Mouse (Mus musculus) adrenal gland, postnatal 4 days (tissue): ENCODE results near the gene Gpi1. TPM values are rescaled to one million over a fixed set of nuclear protein-coding genes. Genes with fewer than 3 reads are reported as not detected.
"Not testable (repeated sequence)": the region's sequence is repeated elsewhere in the genome, so short reads cannot be mapped to it uniquely, and the experiment has no call there.

Source experiments
- DNase-seq, 2 experiments: peaks; one replicate each; pipeline ENCODE4 v3.0.0; 2021 to 2022; ENCODE audit warnings: low spot score in 2 of 2, mixed read lengths in 2 of 2
- total RNA-seq, 2 experiments: library from RNA; stranded (reverse); gene quantifications; 2 replicates each; pipeline ENCODE4 v1.2.3; 2021

Gpi1 gene
- total RNA-seq, 2 experiments from 2014 or later: 298 to 310 TPM

GRCm38 (mm10) chr7:34232785-34233725, 2.9 kb upstream of the Gpi1 start:
- no peak for DNase-seq

DNA sequence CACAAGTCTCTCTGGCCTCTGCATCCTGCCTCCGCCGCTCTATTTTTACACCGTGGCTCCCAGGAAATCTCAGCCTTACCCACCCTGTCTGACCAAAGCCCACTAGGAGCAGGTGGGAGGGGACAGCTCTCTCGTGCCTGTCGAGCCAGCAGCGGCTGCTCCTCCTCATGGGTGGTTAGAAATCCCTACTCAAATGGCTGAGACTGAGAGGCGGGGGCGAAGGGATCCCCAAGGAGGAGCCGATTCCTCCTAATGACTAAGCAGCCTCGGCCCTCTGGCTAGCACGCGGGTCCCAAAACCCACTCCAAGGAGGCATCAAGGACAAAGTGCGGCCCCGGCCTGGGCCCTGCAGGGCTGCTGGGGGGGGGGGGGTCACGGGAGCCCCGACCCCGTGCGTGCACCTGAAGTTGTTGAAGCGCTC, 435 bp downstream of the Gpi1 start:
- DNase-seq: peak in 1 of 2 experiments; percentile 24

- no peak for DNase-seq
These were observed 983 bp downstream of the Gpi1 start for GRCm38 (mm10) chr7:34229153-34229552.

GRCm38 (mm10) chr7:34228641-34229040, 1.5 kb downstream of the Gpi1 start:
- DNase-seq: no peak

- DNase-seq: no peak
These were observed 3.3 kb downstream of the Gpi1 start for GRCm38 (mm10) chr7:34226846-34227245.

GRCm38 (mm10) chr7:34226086-34226485, 4.0 kb downstream of the Gpi1 start:
- DNase-seq: no peak

GRCm38 (mm10) chr7:34224308-34224707, 5.8 kb downstream of the Gpi1 start:
- DNase-seq: no peak

DNA sequence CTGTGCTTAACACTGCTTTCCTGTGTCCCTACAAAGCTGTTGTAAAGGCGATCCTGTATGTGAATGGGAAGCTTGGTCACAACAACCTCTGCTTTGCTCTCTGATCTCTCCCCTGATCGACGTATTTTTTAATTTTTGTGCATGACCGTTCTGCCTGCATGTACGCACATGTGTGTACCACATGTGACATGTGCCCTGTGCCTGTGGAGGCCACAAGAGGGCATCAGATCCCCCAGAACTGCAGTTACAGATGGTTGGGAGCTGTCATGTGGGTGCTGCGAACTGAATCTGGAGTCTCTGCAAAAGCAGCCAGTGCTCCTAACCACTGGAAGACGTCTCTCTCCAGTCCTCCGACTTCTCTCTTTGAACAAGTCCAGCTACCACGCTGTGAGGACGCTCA, 7.8 kb downstream of the Gpi1 start:
- DNase-seq: no peak

DNA sequence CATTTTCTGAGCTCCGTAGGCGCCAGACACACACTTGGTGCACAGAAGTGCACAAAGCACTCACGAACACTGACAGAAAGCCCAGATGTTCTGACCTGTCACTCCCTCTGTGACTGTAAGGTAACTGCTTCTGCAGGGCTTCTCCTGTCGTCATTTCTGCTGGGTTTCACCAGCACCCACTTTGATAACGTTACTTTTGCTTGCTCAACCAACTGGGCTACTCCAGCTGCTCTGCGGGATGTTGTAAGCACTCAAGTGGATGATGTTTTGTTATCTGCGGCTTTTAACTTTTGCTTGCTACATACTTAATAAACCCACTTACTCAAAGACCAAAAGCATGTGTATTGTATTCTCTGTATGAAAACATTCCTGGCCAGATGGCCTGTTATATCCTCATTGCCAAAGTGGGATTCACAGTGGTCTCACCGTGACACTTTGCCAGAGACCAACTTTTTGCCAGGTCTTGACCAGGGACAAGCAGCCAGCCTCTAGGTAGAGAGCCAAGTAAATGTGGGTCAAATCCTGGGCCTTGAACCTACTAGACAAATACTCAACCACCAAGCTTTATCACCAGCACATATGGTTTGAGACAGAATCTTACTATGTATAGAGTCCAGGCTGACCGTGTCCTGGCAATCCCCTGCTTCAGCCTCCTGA, 8.4 kb downstream of the Gpi1 start:
- no peak for DNase-seq

DNA sequence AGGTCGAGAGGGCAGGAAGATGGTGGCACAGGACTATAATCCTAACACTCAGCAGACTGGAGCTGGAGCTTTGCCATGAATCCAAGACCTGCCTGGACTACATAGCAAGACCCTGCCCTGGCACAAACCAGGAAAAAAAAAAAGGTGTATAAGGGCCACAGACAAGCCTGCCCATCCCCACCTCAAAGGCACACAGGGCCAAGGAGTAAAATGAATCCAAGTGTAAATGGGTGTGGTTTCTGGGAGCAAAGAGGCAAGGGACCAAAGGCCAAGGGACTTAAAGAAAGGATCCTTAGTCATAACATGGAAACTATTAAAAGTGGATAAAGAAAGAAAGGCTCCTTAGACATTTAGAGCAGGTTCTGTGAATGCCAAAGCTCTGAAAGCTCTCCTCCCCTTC, 11.6 kb downstream of the Gpi1 start:
- DNase-seq: no peak

DNA sequence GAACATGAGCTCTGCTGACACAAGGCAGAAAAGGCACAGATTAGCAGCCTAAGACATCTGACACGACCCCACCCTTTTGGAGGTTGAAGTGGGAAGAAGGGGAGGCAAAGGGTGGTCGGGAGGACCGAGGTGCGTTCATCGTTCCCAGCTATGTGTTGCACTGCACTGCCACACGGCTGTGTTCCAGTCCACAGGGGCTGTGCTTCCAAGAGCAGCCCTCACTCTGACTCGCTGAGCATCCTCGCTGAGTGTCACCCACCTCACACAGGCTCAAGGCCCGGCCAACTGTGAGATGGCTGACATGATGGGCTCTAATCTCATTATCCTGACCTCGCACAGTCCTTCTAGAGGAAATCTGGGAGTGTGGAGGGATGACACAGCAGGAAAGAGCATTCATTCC, 13.7 kb downstream of the Gpi1 start:
- no peak for DNase-seq

GRCm38 (mm10) chr7:34215481-34215880, 14.7 kb downstream of the Gpi1 start:
- no peak for DNase-seq

- no peak for DNase-seq
These were observed 15.5 kb downstream of the Gpi1 start for GRCm38 (mm10) chr7:34214644-34215043.

GRCm38 (mm10) chr7:34213281-34213680, 16.9 kb downstream of the Gpi1 start:
- DNase-seq: no peak

- DNase-seq: no peak
These were observed 21.9 kb downstream of the Gpi1 start for GRCm38 (mm10) chr7:34208027-34208745.

GRCm38 (mm10) chr7:34206331-34206730, 23.8 kb downstream of the Gpi1 start:
- DNase-seq: no peak

GRCm38 (mm10) chr7:34202147-34202546, 28.0 kb downstream of the Gpi1 start:
- not testable (repeated sequence) for DNase-seq

DNA sequence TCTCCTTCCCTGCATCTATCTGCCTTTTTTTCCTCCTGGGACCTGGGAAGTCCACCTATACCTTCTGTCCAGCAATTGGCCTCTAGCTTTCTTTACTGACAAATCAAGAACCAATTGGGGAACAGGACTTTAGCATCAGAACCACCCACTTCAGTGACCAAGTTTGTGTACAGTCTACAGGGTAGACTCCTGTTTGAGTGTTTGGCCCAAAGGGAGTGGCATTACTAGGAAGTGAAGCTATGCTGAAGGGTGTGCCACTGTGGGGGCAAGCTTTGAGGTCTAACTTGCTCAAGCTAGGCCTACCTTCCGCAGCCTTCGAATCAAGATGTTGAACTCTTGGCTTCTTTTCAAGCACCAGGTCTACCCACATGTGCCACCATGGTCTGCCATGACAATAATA, 29.3 kb downstream of the Gpi1 start:
- DNase-seq: no peak

DNA sequence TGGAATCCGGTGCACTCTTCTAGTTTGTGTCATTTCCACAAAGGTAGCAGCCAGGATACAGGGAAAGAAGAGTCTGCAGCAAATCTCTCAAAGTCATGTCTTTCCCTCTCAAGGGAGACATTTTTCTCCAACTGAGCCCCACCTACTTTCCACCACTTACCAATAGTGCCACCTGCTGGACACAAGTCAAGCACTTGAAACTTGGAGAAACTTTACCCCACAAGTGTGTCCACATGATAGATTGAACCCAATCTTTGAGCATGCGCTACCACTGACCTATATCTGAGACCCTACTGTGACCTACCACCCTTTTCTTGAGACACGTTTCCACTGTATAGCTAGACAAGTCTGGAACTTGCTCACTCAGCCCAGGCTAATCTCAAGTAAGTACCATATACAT, 31.8 kb downstream of the Gpi1 start:
- no peak for DNase-seq

- DNase-seq: peak; percentile 83 to 93
These were observed 33.7 kb downstream of the Gpi1 start, which contains the start of gene Pdcd2l for GRCm38 (mm10) chr7:34196132-34197128. Gene Pdcd2l (minus strand): TSS chr7:34196661.
